Mouse (Mus musculus) heart, adult 8-10 months (tissue): ENCODE results near the gene Ptms. TPM values are rescaled to one million over a fixed set of nuclear protein-coding genes. Genes with fewer than 3 reads are reported as not detected.

ENCODE experiments used
- DNase-seq: peaks from one replicate; pipeline ENCODE4 v3.0.0; 2022; ENCODE audit warnings: low spot score
- total RNA-seq, 4 experiments: library from RNA; stranded (reverse); gene quantifications; 2 replicates each; pipeline ENCODE4 v1.2.4; 2022

Ptms gene
- total RNA-seq, 4 experiments from 2014 or later, result 116 to 160 (median 152) TPM

DNA sequence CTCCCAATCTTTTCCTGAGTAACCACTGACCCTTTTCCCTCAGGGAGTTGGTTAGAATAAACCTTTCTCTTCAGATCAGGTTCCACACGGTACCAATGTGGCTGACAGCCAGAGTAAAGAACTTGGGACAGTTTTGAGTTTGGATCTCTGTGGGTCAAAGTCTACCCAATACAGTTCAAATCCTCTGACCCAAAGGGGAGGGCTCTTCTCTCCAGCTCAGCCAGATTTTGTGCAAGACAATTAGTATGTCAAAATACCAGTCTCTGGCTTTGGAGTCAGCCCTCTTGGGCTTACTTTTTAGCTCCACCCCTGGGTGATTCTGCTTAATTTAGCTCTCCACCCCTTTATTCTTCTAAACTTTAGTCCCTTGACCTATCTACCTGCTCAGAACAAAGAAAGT lies 10.3 kb upstream of the Ptms start:
- DNase-seq, result no peak

DNA sequence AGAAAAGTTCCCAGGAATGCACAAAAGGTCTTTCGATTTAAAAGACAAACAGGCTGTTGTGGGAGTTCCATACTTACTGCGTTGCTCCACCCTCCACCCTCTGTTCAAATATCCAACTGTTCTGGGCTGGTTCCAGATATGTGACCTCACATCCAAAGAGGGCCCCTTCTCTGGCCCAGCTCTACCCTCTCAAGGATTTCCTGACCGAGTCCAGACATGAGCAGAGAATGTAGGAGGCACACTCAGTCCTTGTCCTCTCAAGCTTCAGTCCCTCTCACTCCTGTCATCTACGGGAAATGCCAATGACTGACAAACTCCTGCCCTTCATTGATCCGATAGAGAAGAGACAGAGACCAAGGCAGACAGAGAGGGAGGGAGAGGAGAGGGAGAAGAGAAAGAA lies 6.0 kb upstream of the Ptms start:
- no peak for DNase-seq

GRCm38 (mm10) chr6:124925173-124925793 lies 5.4 kb upstream of the Ptms start:
- no peak for DNase-seq

DNA sequence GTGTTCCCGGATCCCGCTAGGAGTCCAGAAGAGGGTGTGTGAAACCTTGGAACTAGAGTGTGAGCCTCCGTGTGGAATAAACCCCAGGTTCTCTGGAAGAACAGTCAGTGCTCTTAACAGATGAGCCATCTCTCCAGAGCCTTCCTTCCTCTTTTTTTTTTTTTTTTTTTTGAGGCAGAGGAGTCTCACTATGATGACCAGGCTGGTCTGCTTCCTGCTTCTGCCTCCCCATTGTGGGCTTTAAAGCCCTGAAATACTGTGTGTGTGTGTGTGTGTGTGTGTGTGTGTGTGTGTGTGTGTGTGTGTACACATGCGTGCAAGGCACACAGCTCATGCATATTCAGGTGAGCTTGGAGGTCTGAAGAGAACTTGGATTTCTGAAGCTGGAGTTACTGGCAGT lies 1.6 kb upstream of the Ptms start:
- DNase-seq, result no peak

DNA sequence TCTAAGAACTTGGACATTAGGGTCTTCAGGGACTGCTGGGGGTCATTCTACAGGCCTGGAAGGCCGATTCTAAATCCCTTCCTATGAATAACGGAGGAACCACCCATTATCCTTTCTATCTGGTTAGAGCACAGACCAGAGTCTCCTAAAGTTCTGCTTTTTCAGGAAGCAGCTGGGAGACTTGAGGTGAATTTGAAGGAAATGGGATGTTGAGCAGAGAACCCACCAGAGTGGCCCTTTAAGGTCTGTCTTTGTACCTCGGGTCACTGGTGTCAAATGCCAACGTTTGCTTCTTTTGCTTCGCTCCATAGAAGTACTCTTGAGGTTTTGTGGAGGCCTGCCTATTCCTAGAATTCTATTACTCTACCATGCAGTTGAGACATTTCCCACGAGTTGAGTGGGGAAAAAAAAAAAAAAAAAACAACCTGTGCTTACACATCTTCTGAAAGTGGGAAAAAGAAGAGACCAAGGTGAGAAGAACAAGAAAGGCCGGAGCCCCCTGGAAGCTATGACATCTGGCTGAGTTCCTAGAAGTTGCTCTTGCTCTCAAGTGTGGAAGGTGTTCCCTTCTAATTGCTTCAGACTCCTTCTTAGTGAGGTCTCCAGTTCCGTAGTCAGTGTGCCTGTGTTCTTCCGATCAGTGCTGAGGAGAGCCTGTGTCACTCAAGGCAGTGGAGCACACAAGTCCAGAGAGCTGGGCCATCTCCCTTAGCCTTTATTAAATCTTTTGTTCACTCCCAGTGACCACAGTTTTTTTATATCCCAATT lies 599 bp upstream of the Ptms start:
- DNase-seq, result no peak

- no peak for DNase-seq
Measured at GRCm38 (mm10) chr6:124918890-124919627, 844 bp downstream of the Ptms start.

DNA sequence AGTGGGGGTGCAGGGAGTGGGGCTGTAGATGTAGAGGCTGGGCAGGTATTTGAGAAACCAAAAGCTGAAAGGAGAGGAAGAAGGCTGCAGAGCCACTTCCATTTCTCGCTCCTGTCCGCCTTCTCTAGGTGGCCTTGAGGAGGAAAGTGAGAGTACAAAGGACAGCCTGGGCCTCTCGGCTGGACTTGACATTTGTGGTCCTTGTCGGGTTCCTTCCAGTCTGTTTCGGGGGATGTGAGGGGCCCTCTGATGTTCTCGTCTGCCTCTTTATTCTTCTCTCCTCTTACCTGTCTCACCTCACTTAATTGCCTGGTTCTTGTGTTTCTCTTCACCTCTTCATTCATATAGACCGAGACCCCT lies 1.6 kb downstream of the Ptms start:
- DNase-seq, result no peak

DNA sequence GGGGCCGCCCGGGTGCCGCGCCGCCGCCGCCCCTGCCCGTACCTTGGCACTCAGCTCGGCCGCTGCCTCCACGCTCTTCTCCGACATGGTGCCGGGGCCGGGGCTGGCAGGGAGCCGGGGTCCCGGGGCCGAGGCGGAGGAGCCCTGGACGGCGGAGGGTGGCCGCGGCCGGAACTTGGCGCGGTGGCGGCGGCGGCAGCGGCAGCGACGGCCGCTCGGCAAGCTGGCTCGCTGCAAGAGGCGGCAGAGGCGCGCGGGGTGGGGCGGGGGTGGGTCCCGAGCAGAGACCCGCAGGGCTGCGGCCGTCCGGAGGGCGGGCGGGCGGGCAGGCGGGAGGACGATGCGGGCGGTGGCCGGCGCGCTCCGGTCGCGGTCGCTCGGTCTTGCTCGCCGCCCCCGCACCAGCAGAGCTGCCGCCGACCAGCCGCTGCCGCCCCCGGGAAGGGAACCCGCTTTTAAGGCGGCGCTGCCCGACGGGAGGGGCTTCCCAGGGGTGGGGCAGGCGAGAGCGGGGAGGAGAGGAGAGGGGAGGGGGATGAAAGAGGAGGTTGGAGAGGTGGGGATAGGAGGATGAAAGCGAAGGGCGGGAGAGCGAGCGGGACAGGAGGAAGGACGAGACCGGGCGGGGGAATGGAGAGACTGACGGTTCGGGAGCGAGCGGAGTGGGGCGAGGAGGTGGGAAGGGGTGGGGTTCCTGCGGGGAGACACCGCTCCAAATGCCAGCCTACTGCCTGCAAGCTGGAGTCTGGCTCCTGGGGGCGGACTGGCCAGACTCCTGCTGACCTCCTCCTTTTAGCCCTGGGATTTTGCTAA lies 2.2 kb downstream of the Ptms start:
- peak; percentile 89 for DNase-seq

DNA sequence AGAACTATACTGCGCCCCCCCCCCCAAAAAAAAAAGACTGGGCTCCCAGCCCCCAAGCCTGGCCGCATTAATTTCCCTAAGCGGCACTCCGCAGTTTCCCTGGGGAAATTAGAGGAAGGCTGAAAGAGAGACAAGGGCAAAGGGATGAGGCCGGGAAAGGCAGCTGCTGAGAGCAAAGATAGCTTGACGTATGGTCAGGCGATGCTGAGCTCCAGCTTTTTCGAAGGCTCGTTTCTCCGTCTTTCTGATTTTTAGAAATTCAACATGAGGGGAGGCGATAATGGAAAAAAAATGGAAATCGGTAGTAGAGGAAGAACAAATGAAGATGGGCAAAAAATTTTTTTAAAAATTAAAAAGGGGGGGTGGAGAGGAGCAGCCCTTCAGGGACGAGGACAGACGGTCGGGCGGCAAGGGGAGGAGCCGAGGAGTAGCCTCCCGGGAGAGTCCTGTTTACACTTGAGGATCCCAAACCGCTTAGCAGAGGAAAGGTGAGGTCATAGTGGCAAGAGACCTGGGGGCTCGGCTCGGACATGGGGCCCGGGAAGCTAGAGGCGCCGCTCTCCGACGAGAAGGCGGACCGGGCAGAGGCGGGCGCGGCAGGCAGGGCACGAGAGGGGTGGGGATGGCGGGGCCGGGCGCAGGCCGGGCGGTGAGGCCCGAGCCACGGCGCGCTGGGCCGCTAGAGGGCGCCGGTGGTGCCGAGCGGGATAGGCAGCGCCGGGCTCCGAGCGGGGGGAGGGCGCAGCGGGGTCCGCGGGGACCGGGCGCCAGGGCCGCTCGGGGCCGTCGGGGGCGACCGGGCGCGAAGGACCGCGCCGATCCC lies 3.0 kb downstream of the Ptms start:
- DNase-seq, result peak; percentile 81

DNA sequence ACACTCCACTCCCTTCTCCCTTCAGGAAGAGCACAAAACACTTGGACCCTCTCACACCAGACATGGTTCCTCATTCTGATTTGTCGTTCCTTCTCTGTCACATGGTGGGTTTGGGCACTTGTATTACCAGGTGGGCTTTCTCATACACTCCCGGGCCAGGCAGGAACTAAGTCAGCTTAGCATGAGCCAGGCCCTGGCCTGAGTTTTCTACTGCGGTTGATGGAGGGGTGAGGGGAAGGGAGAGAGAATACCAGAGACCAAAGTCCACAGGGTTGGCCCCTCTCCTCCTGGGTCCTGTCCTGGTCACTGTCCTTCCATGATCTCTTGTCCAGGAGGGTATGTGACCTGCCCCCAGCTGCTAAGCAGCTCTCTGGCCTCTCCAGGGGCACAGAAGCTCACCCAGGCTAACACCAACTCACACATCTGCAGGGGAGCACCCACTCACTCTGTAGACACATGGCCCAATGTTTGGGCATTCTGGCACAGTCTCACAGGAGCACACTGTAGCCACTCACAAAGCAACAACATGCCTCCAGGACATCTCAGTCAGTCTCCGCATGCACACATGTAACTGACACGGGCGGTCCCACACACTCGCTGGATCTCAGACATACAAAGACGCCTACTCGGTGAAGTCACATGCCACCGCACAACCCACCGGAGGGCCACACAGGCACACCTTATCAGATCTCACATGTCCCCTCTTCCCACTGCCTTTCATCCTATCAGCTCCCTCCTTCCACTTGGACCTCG lies 3.8 kb downstream of the Ptms start:
- no peak for DNase-seq

DNA sequence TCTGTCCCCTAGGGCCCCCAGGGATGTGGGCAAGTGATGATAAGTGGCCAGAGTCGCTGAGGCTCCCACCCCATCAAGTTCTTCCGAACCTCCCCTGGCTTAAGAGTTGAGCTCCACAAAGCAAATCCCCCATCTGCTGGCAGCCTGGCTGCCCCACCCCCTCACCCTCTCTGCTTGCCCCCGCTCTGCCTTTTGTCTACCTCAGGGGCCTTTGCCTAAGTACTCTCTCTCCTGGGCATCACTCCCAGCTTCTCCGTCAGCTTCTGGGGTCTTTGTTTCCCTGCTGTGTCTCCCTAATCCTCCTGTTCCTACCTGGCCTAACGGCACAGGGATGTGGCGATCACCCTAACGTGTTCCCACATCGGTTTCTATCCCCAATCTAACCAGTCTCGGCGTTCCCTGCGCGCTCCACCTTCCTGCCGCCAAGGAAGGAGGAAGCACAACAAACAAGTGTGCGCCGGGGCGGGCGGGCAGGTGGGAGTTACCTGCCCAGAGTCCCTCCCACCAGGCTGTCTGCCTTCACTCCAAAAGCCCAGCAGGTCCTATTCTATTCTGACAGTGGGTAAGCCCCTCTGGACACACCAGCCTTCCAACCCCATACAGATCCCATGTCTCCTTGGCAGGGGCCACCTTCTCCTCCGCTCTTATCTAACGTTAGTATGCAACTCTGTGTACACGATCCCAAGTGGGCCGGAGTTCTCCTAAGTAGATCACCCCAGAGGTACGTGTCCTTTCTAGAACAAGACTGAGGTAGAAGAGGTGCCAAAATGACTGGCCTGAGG lies 4.6 kb downstream of the Ptms start:
- no peak for DNase-seq

DNA sequence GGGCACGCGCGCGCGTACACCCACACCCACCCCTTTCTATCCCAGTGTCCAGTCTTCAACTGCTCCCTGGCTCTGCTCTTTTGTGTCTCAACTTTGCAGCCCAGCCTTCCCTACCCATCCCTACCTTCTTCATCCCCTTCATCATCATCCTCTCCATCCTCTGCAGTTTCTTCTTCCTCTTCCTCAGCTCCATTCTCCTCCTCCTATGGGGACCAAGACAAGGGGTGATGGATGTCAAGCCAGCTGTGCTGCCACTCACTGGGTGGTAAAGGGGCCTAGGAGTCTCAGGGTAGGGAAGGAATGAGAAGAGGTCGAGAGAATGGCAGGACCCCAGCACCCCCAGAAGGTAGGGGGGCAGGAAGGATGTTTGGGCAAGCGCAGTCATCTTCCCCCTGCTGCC lies 5.4 kb downstream of the Ptms start:
- DNase-seq, result no peak

DNA sequence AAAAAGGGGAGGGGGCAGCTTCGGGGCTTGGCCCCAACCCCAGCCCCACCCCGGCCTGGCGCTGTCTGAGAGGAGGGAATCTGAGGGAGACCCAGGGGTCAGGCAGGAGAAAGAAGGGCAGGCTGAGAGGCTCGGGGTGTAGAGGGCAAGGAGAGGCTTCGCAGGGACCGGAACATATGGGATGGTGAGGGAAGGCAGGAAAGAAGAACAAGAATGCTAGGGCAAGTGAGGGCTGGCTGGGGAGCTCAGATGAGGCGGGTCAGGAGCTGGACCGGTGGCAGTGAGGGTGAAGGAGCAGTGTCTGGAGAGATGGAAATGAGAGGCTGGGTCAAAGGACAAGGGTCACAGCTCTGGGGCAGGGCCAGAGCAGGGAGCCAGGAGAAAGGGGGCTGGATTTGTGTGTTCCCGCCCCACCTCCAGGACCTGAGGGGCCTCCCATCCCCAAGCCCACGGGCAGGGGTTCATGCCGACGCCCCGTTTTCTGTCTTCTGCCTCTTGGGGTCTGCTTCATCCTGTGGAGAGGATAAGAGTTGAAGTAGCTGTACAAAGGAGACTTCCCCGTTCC lies 6.1 kb downstream of the Ptms start:
- DNase-seq, result no peak

DNA sequence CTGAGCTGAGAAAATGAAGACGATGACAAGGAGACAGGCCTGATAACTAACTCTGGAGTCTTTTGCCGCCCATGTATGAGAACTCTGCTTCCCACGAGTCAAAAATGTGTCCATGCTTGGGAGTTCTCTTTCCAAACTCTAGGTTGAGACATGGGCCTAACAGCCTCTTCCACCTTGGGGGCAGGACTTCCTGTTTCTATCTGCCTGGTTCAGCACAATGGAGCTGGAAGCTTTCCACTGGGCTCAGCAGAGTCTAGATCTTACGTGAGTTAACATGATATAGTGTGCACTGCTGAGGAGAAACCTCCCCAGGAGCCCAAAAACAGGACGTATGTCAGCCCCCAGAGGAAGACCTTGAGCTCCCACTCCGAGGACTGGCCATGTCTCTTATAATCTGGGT lies 6.7 kb downstream of the Ptms start:
- DNase-seq, result no peak

DNA sequence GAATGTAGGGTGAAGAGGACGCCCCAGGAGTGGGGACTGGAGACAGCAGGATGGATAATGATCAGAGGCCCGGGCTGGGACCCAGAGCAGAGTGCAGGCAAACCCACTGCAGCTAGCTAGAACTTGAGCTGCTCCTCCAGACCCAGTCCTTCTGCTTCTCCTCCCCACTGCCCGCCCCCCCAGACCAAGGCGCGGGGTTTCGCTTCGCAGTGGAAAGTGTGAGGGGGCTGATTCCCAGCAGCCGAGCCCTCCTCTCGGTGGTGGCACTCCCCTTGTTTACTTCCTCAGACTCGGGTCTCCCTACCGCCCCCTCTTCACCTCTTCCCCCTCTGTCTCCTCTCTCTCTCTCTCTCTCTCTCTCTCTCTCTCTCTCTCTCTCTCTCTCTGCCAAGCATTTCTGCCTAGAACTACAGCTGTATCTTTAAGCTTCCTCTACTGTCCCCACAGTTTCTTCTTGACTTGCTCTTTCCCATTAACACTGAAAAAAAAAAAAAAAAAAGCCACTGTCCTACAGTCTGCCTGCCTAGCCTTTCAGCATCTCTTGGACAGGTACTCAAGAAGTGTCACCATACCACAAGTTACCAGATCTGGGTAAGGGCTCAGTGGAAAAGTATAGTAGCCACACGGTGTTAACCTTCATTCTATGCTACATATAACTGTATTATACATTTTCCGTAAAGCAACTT lies 8.2 kb downstream of the Ptms start, which contains the start of gene Lag3:
Lag3 (minus strand) TSS at position 173 of the 686 bp plus-strand sequence.
- DNase-seq, result no peak

DNA sequence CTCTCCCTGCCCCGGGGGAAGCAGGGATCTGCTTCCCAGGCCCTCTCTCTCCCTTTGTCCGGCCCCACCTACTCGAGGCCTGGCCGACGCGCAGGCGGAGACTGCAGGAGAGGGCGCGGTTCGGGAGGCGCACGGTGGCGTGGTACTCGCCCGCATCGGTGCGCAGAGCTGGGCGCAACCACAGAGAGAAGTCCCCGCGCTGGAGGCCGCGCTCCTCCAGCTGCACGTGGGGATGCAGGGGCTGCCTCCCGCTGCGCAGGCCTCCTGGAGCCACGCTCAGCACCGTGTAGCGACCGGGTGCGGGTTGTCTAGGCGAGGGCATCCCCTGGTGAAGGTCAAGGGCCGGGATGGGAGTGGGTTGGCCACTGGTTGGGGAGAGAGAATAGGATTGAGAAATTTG lies 9.9 kb downstream of the Ptms start:
- no peak for DNase-seq

DNA sequence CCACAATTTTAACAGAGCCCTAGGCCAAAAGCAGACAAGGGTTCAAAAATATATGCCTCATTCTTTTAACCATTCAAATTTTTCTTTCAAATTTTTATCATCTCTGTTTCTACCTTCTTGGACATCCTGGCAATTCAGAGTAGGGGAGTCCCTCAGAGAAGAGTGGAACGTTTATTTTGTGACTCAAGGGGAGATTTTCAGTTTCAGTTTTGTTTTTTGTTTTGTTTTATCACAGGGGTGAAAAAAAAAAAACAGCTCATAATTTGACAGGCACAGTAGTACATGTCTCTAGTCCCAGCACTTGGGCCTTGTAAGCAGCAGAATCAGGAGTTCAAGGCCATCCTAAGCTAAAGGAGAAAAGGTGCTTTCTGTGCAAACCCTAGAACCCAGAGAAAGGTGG lies 12.1 kb downstream of the Ptms start:
- no peak for DNase-seq

GRCm38 (mm10) chr6:124904991-124905860 lies 14.7 kb downstream of the Ptms start:
- DNase-seq, result no peak
